Mouse (Mus musculus): ENCODE measurements around the gene Tspan4.

Gene Tspan4

DNA sequence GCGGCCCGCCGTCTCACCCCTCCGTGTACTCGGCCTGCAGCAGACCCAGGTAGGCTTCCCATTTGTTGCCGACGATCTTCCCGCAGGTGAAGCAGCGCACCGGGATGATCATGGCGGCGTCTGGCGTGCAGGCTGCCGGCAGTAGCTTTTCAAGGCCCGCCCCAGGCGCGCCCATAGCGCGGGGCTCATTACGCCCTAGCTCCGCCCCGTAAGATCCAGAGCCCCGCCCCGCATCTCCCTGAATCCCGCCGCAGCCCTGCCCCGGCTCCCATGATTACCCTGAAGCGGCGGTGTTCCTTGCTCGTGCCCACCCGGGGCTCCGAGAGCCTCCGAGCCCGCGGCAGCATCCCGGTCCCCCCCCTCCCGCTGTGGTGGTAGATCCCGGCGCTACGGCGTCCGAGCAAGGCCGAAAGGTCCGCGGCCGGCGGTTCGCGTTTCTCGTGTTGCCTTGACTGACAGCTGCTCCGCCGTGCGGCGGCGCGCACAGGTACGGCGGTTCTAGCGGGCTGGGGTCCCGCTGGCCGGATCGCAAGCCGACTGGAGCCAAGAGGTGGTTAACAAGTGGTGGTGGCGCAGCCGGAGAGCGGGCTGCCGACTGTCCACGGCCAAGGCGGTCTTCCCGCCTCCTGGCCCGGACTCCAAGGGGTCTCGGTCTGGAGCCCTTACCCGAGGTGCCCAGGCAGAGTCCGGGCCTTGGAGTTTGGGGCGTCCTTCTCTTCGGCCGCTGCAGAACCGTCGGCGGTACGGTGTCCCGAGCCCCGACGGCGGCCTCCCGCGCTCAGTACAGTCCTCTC, at the start of gene Tspan4, which contains the start of gene Polr2l:
Gene Tspan4, plus strand, starts transcription at position 230 of the 794 bp plus-strand sequence.
Gene Polr2l, minus strand, starts transcription at position 122 of the 794 bp plus-strand sequence.
- no peak for DNase-seq (ENCODE audit: low read depth)

DNA sequence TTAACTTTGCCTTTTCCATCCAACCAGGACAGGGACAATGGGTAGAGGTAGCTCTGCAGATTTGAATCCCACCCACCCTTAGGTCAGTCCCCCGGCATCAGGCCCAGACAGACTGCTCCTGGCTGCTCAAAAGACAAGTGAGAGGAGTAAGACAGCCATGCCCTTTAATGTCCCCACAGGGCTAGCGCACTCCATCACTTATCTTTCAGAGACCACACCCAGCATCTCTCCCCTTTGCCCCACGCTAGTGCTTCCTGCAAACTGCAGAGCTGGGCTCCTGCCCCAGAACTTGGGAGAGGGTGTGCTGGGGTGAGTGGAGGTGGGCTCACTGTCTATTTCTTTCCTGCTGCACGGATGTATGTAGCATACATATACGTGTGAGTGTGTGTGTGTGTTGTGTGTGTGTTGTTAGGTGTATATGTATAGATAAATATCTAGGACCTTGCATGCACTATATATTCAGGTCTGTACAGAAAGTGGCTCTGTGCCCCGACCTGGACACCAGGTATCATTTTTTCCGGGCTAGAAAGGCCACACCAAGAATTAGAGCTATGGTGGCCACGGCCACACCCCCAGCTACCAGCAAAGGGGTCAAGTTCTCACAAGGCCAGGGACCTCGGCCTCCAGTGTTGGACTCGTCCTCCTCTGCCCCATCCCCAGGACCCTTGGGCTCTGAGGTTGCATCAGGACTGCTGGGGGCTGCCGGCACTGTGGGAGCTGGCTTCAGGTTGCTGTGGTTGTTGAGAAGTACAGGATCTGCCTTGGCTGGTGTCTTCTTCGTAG, 47.9 kb upstream of the Tspan4 start:
- DNase-seq (ENCODE audit: low read depth), result no peak

DNA sequence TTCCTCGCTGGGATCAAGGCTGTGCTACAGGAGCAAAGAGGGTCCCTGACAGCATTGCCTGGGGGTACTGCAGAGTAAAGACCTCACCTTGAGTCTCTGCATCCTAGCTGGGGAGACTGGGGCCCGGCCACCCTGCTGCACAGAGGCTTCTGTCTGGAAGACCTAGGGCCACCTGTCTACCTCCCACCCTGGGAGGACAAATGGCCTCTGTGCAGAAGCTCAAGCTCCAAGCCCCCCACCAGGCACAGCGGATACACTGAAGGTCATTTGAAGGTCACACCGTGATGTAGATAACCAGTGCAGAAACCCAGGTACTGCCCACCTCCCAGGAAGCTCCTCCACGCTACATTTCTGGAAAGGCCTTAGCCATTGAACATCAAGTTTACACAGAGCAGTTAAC, 46.3 kb upstream of the Tspan4 start:
- no peak for DNase-seq (ENCODE audit: low read depth)

DNA sequence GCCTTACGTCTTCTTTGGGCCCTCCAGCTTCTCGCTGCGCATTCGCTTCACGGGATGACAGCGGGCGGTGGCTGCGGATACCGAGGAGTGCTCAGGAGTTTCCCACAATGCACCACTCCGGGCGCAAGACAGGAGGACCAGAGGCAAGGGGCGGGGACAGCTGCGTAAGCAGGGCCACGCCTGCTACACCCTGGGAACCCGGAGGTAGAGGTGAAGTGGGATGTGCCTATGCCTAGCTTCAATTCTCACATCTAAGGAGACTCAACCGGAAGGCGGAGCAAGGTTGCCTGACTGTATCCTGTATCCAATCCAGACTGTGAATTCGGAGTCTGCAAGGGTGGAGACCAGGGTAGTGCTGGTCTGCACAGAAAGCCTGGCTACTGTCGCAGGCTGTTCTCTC, 45.7 kb upstream of the Tspan4 start, which contains the start of gene Cend1:
Gene Cend1, minus strand, starts transcription at position 182 of the 400 bp plus-strand sequence.
- DNase-seq (ENCODE audit: low read depth), result no peak

DNA sequence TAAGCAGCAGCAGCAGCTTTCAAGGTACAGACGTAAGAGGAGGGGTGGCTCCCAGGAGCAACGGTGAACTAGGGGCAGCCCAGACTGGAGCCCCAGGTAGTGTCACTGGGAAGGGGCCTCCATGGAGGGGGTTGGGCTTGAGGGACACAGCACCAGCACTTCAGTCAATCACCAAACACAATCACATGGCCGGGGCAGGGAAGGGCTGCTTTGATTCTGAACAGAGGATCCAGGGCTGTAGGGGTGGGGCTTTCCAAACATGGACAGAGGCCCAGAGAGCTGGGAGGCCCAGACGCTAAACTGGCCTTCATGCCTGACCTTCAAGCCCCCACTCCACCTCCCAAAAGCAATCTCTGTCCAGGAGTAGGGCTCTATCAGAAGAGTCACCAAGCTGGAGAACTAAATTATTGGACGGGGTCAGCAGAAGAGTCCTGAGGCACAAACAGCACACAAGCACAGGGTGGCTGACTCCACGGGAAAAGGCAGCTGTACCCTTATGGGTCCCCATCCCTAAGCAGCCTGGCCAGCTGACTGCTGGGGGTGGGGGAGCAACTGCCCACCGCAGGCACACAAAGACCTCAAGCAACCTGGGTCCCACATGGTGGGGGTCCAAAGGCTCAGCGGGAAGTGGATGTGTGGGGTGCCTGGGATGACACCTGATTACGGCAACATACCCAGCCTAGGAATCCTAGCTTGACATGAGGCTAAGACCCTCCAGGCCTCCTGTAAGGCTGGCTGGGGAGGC, 45.0 kb upstream of the Tspan4 start:
- no peak for DNase-seq (ENCODE audit: low read depth)

DNA sequence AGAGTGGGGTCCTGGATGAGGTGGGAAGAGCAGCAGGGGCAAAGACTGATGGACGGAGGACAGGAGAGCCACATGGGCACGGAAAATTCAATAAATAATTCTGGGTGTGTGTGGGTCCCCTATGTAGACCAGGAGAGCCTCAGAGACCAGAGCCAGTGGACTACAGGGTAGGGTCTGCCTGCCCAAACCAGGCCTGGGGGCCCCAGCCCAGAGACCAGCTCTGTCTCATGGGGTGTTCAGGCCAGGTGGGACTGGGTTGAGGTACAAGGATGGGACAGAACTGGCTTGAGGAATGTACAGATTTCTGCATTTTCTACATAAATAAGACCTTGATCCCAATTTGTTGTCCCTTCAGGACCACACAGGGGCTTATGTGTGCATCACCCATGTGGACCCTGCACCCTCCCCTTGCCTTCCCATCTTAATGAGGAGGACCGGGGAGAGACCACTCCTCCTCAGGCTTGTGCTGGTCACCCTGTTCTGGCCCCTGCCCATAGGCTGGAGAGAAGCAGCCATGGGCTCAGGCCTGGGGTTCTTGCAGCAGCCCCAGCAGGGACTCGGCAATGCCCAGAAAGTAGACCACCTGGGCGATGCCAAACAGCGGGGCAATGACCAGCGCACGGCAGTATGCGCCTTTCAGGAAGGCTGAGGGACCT, 44.3 kb upstream of the Tspan4 start:
- DNase-seq (ENCODE audit: low read depth), result no peak

DNA sequence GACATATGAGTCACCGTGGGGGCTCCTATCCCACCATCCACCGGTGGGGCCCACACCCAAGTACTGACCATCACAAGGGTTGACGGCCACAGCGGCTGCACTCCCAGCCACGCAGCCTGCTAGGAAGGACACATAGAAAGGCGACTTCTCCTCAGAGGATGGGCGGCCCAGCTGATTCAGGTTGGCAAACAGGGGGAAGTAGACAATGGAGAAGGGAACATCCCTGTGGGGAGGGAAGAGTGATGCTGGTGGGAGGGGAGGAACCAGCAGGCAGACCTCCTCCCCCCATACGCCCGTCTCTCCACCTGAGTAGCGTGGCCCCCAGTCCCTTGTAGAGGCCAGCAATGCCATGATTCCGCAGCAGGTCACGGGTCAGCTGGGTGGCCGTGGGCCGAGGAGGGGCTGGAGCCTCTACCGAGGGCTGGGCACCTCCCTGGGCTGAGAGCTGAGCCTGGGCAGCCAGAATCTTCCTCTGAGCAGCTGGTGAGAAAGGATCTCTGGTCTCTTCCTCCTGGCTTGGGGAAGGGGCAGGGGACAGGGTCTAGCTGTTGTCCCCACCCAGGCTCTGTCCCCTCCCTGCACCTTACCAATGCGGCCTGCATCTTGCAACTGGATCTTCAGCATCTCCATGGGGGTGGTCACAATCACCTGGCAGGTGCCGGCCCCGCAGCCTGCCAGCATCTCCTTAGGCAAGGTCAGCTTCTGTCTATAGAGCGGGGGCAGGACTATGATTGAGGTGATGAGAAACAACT, 43.4 kb upstream of the Tspan4 start:
- DNase-seq (ENCODE audit: low read depth), result no peak

DNA sequence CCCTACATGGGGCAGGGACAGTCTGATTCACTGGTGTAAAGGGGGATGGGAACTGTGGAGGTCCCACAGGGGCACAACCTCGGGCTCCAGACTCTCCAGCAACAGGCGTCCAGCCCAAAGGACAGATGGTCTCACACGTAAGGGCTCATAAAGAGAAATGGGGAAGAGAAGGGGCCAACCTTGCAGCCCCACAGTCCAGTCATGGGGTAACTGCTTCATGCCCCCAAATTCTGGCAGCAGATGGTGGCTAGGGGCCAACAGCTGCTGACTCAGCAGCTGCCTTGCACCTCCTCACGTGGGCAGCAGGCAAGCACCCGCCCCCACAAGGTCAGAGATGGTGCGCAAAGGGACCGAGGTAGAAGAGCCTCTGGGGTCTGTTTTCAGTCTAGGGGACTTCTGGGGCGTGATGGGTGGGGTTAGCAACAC, 42.8 kb upstream of the Tspan4 start:
- no peak for DNase-seq (ENCODE audit: low read depth)

DNA sequence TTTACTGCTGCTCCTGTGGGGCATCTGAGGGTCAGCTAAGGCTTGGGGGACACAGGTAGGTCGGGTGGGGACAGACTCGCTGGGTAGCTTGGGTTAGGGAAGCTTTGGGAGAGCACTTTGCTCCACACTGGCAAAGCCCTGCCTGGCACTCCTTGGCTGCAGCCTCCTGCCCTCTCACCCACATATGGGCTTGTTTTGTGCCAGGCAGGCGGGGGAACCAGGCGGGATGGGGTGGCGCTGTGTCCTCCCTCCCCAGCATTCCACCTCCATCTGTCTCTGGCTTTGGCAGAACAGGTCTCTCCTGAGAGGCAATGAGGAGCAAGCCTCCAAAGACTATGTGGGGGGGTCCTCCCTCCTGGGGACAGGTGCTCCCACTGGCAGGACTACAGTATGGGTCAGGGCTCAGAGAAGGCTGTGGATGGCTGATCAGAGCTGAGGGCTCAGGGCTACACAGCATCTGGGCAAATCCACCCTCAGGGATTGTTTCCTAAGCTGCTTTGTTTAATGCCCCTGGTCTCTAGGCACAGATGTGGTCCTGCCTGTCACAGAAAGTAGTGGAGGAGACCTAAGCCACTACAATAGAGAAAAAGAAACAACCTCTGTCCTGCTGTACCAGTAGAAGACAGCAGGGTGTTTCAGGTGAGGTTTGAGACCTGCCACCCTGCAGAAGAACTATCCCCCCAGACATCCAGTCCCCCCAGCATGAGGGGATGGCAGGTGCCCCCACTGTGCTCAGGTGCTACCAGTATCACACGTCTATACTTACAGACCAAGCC, 42.1 kb upstream of the Tspan4 start:
- DNase-seq (ENCODE audit: low read depth), result no peak

DNA sequence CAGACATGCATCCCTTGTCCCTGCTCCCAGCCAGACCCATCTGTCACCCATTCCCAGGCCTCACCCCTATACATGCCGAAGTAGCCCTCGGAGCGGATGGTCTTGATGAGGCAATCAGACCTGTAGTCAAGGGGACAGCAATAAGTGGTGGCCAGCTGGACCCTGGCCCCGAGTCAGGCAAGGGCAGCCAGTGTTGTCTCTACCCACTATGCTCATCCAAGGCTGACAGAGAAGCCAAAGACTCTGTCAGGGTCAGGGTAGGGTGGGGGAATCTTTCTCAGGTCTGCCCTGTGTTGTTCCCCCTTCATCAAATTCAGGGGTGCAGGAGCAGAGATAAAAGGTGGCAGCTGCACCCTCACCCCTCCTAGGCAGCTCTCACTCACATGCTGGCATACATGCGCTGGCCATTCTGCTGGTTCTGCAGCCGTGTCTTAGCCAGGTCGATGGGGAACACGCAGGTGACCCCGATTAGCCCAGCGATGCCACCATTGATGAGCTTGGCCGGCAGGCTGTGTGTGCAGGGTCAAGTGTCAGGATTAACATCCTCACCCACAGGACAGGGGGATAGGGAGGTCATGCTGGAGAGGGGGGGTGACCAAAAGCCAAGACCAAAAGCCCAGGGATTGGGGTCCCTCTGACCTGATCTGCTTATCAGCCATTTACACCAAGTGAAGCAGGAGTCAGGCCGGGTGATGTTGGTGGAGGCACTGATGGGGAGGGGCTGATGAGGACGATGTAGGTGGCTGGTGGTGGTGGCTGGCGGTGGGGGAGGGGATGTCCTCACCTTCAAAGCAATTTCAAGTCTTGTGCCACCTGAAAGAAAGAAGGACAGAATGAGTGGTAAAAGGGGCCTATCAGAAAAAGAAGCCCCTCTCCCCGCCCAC, 41.3 kb upstream of the Tspan4 start:
- DNase-seq (ENCODE audit: low read depth), result no peak

DNA sequence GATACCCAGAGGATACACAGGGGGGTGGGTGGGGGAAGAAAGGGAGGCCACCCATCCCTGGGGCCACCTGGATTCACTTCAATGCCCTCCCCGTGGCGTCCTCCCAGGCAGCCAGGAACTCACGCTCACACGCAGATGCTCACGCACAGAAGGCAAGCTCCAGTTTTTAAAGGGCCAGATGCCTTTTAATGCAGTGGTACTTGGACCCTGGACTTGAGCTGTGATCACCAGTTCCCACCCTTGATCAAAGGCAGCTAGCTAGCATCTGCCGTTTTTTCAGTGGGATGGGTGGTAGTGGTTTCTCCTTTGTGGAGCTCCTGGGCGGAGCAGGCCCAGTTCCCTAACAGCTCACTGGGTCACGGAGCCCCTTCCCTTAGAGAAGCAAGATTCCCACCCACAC, 40.6 kb upstream of the Tspan4 start:
- DNase-seq (ENCODE audit: low read depth), result no peak

DNA sequence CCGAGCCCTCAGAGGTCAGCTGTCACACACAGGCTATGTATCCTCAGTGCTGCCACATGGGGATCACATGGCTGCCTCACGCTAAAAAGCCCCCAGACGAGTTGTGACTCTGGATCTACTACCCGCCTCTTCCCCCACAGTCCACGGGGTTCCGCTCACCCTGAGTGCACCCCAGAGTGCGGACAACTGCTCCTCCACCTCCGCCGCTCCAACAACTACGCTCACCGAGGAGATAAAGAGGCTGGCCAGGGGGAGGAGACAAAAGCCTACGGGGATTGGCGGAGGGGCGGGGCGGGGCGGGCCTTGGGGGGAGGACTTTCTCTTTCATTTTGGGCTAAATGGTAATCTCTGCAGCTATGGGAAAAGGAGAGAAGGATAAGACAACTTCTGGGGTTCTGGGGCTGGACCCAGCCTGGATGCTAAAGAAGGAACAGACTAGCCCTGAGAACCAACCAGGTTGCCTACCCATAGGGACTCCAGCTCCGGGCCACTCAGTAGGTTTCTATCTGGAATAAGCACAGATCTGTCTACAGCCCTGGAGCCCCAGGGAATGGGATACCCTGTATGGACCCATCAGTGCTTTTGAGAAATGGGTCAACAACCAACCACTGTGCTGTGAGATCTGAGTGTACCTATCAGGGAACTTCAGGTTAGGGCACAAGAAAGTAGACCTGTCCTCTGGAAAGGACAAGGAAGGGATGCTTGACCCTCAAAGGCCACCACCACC, 39.7 kb upstream of the Tspan4 start:
- DNase-seq (ENCODE audit: low read depth), result no peak

DNA sequence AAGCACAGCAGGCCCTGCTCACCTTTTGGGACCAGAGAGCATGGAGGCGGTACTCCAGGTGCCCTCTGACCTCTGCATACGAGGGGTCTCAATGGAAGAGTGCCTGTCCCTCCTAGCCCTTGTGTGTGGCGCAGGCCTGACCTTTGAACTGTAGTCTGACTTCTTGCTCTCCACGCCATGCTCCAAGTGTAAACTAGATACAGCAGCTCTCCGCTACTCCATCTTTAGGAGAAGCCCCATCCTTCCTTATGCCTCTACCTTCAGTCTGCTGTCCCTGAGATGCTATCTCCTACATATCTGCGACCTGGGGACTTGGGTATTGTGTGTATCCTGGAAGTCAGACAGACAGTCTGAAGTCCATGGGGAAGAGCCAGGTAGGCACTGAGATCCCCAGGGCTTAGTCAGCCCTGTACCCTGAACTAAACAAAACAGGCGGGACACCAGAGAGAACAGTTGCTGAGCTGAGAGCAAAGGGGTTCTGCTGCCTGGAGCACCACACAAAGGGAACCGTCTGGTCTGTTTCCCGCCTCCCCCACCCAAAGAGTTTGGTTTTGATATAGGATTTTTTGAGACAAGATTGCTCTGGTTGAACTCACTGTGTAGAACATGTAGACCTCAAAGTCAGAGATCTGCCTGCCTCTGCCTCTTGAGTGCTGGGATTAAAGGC, 39.1 kb upstream of the Tspan4 start:
- DNase-seq (ENCODE audit: low read depth), result no peak

DNA sequence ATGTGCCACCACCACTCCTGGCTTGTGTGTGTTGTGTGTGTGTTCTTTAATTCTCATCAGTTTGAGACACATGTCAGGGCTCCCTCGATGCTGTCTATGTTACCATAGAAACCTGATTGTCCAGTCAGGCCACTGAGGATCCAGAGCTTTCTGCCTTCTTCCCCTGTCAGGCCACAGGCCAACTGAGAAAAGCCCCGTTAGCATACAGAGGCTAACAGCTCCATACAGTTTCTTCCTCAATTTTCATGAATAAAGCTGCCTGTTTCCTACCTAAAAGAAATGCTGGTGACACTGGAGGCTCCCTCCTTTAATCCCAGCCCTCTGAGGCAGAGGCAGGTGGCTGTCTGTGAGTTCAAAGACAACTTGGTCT, 38.5 kb upstream of the Tspan4 start:
- no peak for DNase-seq (ENCODE audit: low read depth)

DNA sequence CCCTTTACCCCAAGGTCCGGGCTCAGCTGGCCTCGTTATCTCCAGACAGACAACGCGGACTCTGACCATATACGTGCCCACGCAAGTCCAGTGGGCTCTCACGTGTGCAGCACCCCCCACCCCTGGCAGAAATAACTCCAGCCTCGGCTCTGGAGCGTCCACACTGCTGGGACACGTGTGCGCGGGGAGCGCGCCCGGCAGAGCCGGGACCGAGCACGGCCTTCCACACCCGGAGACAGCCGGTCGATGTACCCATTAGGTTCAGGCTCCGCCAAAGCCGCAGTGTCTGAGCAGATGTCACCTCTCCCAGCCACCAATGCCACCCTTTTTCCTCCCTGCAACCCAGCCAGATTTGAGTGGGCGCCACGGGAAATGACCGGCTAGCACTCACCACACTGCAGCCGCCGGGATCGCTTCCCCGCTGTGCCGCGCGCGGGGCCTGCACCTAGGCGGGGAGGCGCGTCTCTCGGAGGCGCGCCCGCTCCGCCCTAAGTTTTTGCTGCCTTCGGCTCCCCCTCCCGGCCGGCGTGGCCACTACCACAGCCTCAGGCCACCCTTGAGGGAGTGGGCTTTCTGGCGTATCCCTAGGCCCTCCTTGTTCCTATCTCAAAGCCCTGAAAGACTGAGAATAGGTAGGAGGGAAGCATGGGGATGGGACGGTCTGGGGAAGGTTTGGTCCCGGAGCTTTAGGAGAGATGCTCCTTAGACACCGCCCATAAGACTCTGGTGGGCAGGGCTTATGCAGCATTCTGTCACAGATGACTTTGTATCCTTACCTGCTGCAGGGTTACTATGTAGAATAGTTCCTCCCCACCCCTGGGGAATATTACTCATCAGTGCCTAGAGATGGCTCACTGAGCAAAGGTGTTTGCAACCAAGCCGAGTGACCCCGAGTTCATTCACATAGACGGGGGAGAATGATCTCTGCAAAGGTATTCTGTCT, 37.6 kb upstream of the Tspan4 start, which contains the start of gene Slc25a22:
Gene Slc25a22, minus strand, starts transcription at position 715 of the 943 bp plus-strand sequence.
- DNase-seq (ENCODE audit: low read depth), result peak; percentile 46

DNA sequence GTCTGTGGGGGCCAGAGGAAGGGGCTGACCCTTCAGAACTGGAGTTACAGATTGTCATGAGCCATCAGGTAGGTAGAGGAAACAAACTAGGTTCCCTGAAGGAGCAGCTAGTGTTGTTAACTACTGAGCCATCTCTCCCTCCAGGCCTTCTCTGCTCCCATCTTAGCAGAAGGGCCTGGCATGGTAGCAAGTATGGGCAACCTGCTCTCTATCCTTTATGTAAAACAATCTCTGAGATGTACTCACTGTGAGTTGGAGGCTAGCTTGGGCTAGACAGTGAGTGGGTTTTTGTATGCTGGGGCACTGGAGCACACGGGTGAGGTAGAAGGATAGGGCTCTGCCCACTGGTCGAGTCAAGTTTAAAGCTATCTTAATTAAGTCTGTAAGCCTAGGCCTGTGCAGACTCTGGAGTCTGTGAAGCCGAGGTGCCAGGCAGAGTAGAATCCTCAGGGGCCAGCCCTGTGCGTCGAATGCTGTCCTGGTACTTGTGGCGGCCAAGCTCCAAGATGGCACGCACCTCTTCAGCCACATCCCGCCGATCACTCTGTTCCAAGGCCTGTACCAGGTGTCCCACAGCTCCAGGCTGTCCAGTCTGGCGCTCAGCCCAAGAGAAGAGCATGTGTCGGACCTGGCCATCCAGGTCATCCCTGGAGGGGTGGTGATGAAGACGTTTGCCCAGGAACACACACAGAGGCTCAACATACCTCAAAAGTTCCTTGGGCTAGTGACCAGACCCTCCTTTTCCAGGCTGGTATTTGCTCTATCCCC, 36.7 kb upstream of the Tspan4 start:
- DNase-seq (ENCODE audit: low read depth), result no peak
